8 mouse cellular contexts compared by ENCODE assay signal in genomic region chr9:21592703-21593121, GRCm38 (mm10). TPM values are rescaled to one million over a fixed set of nuclear protein-coding genes. Genes with fewer than 3 reads are reported as not detected.
A peak's percentile ranks its signal among the peaks of the same experiment; 100 is the strongest.
DNase-seq lines count a peak whose midpoint lies in the region; ATAC-seq lines count a peak whose summit lies in the region.

TSS of gene Timm29 (plus strand) at chr9:21592722.
TSS of gene Yipf2 (minus strand) at chr9:21592828.

- intact Hi-C loops in left cerebral cortex, postnatal 14 days (cut with DNase I), result loop anchor here (2.0 kb wide), 1 partner anchor 46 kb away; the partner anchor contains the start of gene Carm1

- H3K4me2 ChIP-seq in intestine, embryonic 14.5 days (ENCODE audit: low read length), result peak within 1 kb of the TSS; percentile 94

- peak within 1 kb of the TSS; percentile 69 for H3K27ac ChIP-seq in intestine, embryonic 14.5 days (ENCODE audit: low read depth)

- peak; percentile 92 for ATAC-seq in intestine, embryonic 14.5 days (replicated peaks; ENCODE audit: low FRiP score, low TSS enrichment, low read depth)

- 0% methylated on average over 30 of the region's 30 CpGs for WGBS in intestine, embryonic 14.5 days

- DNase-seq in adrenal gland, adult 18-20 months (ENCODE audit: low spot score in 2 of 2), result peak; percentile 74 to 79
- DNase-seq in embryo, embryonic 11 days, result peak; percentile 97
- DNase-seq in gastrocnemius, postnatal 25 days, result peak; percentile 84
- DNase-seq in intestine, embryonic 14.5 days (ENCODE audit: low spot score), result peak; percentile 94
- peak; percentile 95 to 98 for DNase-seq in left cerebral cortex, postnatal 14 days (ENCODE audit: low spot score in 2 of 2)
- DNase-seq in mesoderm, embryonic 11.5 days (ENCODE audit: low read depth, low spot score), result peak; percentile 96
- DNase-seq in right cerebral cortex, postnatal 36 days (ENCODE audit: low spot score in 2 of 2), result peak; percentile 87 to 93
- DNase-seq in yolk sac, embryonic 10.5 days (ENCODE audit: low spot score), result peak; percentile 95

- peak within 1 kb of the TSS; percentile 88 for H3K9ac ChIP-seq in intestine, embryonic 14.5 days (ENCODE audit: low read length)

- no peaks in the 10 kb centered on the region for H3K9me3 ChIP-seq in intestine, embryonic 14.5 days (ENCODE audit: control insufficient read depth, low read length)

- peaks cover 51% of the 10 kb centered on the region for H3K36me3 ChIP-seq in intestine, embryonic 14.5 days (ENCODE audit: control insufficient read depth, insufficient read depth, low read length)

- peaks cover 14% of the 10 kb centered on the region for H3K4me1 ChIP-seq in intestine, embryonic 14.5 days (replicated peaks; ENCODE audit: control insufficient read depth, insufficient read depth, low read length)

- H3K4me3 ChIP-seq in intestine, embryonic 14.5 days (ENCODE audit: low read depth, low read length), result peak within 1 kb of the TSS; percentile 98

- no peaks in the 10 kb centered on the region for H3K27me3 ChIP-seq in intestine, embryonic 14.5 days (replicated peaks; ENCODE audit: control insufficient read depth, insufficient read depth, low read length)

RNA-seq across cellular contexts. Expression of gene Timm29, which starts in this region (rescaled TPM):
- total RNA-seq in adrenal gland, adult 18-20 months (2021), result 10 to 100 TPM; 51.4 to 64.4 TPM
- total RNA-seq in gastrocnemius, postnatal 25 days (2021), result 10 to 100 TPM; 41.6 to 41.8 TPM
- polyA plus RNA-seq in intestine, embryonic 14.5 days (2014; fragmentation: Nextera tagmentation; extraction: Ambion mirVana), result 32.7 and 32.9 TPM in 2 replicates
- total RNA-seq in left cerebral cortex, postnatal 14 days (2021), result 10 to 100 TPM; 43.9 to 46.0 TPM

RNA-seq across cellular contexts. Expression of gene Yipf2, which starts in this region (rescaled TPM):
- total RNA-seq in adrenal gland, adult 18-20 months (2021), result 10 to 100 TPM; 20.1 to 24.1 TPM
- 1 to 10 TPM; 3.5 to 5.1 TPM for total RNA-seq in gastrocnemius, postnatal 25 days (2021)
- polyA plus RNA-seq in intestine, embryonic 14.5 days (2014; fragmentation: Nextera tagmentation; extraction: Ambion mirVana), result 20.8 and 23.3 TPM in 2 replicates
- 10 to 100 TPM; 17.5 to 19.2 TPM for total RNA-seq in left cerebral cortex, postnatal 14 days (2021)

Comparison
In these comparisons a context has a peak if more than half of its experiments do, and no peak if none do; other contexts are left out.
1. Peak in every context shown above with its lines: DNase-seq, ATAC-seq, H3K4me3 ChIP-seq and H3K27ac ChIP-seq.